Mouse (Mus musculus) embryonic fibroblast, embryonic 13.5 days (primary cell): ENCODE measurements around the gene Acad12. TPM values are rescaled to one million over a fixed set of nuclear protein-coding genes. Genes with fewer than 3 reads are reported as not detected.
A peak's percentile ranks its signal among the peaks of the same experiment; 100 is the strongest.

Experiments
- H3K27ac ChIP-seq: 2 replicates; pipeline ENCODE4 v1.5.1; 2012; ENCODE audit warnings: low read length, control low read depth, inconsistent platforms; ENCODE audit not compliant: insufficient read depth
- H3K4me1 ChIP-seq: 2 replicates; pipeline ENCODE4 v1.6.1; 2011; ENCODE audit warnings: low read length; ENCODE audit not compliant: control insufficient read depth, insufficient read depth
- H3K4me3 ChIP-seq: 2 replicates; pipeline ENCODE4 v1.5.1; 2011; ENCODE audit warnings: mild to moderate bottlenecking, control low read depth, low read length; ENCODE audit not compliant: insufficient read depth
- CTCF ChIP-seq: IDR thresholded peaks from 2 replicates; pipeline ENCODE4 v1.5.1; 2011; ENCODE audit warnings: mild to moderate bottlenecking, control low read depth, low read length, moderate library complexity, borderline replicate concordance; ENCODE audit not compliant: insufficient read depth
- POLR2A ChIP-seq: IDR thresholded peaks from 2 replicates; pipeline ENCODE4 v1.6.1; 2011; ENCODE audit warnings: low read depth, mild to moderate bottlenecking, control low read depth, low read length, moderate library complexity
- polyA plus RNA-seq: library from polyadenylated mRNA; stranded (reverse); fragments of >200 nt; gene quantifications from 2 replicates; pipeline ENCODE4 v1.2.4, GENCODE M21; 2011; ENCODE audit warnings: low read depth; ENCODE audit not compliant: missing spikeins, insufficient read length

Acad12 gene
- polyA plus RNA-seq, 1 experiment, result 3.8 TPM

DNA sequence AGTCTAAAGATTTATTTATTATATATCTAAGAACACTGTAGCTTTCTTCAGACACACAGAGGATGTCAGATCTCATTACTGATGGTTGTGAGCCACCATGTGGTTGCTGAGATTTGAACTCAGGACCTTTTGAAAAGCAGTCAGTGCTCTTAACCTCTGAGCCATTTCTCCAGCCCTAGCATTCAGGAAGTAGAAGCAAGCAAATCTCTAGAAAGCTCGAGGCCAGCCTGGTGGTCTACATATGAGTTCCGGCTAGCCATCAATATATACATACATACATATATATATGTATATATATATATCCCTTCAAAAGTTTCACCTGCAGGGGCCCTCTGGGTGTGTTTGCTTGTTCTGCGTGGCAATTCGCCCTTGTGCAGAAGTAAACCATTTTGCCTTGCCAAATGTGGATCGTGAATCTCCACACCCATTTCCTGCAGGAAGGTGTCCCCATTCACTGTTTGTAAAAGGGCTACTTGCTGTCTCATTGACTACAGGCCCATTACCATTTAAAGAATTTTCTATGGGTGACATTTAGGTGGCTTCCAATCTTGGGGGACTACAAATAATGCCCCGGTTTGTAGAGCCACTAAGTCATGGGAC lies 23.9 kb downstream of the Acad12 start:
- no peak for TF ChIP-seq POLR2A

DNA sequence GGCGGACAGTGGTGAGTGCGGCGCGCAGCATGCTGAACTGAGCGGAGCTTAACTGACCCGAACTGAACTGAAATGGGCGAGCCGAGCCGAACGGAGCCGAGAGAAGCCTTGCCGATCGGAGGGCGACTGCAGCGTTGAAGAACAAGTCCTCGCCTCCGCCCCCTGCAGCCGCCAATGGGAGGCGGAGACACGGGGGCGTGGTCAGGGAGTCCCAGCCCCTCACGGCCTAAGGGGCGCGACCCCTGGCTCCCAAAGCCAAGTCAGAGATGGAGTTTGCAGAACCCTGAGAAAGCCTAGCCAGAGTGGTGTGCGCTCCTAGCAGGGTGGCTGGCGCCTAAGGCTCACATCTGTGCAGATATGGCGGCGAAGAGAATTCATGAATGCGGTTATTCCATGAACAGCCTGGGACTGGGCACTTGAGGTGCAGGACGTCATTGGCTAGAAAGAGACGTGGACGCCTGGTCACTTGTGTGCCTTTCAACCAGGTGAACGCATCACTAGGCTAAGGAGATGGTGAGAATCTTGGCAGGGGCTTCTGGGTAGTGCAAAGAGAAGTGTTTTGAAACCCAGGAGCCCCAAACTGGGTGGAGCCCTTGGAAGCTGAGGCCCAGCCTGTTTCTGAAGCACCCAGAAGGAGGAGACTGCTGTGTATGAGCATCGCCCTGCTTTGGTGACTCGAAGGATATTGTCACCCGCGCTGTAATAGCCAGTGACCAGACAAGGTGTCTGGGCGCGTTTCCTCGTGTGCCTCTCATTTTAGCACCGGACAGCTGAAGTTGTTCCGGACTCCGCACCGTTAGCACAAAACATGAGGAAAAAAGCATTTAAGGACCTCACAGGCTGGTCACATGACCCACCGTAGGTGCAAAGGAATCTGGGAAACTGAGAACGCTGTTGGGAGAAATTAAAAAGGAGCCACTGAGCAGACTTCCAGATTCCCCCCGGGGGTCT lies 25.0 kb downstream of the Acad12 start, which contains the start of gene Aldh2:
Gene Aldh2, minus strand, starts transcription at position 374 of the 951 bp plus-strand sequence.
- Histone ChIP-seq H3K4me1 (no peaks in the 10 kb centered on the region), H3K27ac (peak within 1 kb of the TSS; percentile 39), H3K4me3 (peak within 1 kb of the TSS; percentile 69)
- TF ChIP-seq POLR2A (peak; percentile 95), CTCF (no peak)

More for the DNA sequence above, 23.9 kb downstream of the Acad12 start:
- Histone ChIP-seq H3K27ac (no peak overlapping the region), H3K4me3 (no peak overlapping the region), H3K4me1 (no peaks in the 10 kb centered on the region)

DNA sequence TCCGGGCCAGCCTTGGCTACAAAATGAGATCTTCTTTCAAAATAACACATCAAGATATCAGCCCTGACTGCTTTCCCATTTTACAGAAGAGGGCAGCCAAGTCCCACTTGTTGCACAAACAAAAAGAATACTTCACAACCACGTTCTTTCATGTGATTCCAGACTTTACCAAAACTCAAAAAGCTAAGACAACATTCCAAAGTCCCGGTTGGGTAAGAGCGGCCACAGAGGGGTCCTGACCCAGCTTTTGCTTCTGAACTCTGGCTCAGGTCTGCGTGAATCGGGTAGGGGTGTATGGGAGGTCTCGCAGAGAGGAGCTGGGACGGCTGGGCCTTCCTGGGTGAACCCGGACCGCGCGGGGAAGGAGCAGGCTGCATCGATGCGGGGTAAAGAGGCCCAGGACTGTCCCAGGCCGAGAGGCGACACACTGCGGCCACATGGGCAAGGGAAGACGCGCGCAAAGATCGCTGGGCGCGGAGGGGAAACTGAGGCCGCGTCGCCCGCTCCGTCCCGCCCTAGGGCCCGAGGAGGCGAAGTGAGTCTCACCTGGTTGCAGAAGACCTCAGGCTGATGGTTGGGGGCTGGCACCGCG lies 25.8 kb downstream of the Acad12 start:
- no peaks in the 10 kb centered on the region for H3K4me1 ChIP-seq
- peak overlapping the region; percentile 18; the same call in 1 of the 2 replicates for H3K27ac ChIP-seq
- H3K4me3 ChIP-seq, result peak overlapping the region; percentile 69
- TF ChIP-seq POLR2A, result no peak
- no peak for TF ChIP-seq CTCF

DNA sequence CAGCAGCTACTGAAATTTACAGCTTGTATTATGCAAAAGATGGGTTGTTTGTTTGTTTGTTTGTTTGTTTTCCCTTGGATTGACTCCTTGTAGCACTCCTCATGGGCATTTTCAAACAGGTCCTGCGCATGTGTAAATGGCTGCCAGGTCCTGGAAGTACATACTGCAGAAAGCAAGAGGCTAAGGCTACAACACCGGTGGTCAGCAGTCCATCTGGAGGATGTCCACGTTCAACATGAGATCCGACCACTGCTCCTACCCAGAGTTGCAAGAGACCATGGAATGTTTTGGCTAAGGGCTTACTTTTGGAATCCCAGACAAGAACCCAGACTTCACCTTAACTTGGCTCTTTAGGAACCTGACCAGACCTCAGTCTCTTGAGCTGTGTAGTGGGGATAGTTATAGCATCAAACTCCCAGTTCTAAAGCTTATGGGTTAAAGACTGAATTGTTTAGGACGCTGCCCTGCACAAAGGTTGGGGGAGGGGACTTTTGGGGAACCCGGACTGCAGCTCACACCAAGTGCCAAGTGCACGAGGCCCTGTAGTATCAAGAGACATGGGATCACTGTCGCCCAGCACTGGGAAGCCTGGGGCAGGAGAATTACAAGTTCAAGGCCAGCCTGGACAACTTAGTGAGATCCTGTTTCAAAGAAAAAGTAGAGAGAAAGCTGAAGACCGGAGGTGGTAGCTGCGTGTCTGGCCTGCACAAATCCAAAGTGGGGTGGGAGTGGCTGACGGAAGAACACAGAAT lies 26.5 kb downstream of the Acad12 start:
- TF ChIP-seq CTCF (no peak), POLR2A (no peak)
- no peaks in the 10 kb centered on the region for H3K4me1 ChIP-seq
- peak overlapping the region; percentile 69 for H3K4me3 ChIP-seq
- no peak overlapping the region for H3K27ac ChIP-seq

DNA sequence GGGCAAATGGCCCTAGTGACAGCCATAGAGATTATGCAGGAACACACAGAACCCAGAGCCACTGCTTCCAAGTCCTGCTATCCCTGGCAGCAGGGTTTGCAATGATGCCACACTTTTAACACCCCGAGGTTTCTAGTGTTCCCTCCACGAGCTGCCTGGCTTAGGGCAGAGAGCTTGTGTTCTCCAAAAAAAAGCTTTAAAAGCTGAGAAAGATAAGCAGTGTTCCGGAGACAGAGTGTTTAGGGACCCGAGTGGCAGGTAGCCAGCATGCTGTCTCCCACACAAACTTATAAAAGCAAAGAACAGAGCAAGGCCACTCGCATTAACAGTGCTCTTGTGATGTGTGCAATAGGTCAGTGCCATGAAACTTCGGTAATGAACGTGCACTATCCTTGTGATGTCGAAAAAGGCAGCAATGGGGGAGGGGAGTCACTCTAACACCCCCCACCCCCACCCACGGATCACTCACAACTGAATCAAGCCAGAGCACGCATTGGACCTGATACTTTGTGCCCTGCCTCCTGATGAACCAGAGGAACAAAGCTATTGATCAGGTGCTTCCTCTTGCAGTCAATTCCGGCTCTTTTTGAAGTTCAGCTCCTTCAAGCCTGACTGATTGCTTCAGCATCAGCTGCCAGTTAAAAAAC lies 27.2 kb downstream of the Acad12 start:
- Histone ChIP-seq H3K4me3 (no peak overlapping the region), H3K27ac (no peak overlapping the region), H3K4me1 (no peaks in the 10 kb centered on the region)
- TF ChIP-seq CTCF (no peak), POLR2A (no peak)

DNA sequence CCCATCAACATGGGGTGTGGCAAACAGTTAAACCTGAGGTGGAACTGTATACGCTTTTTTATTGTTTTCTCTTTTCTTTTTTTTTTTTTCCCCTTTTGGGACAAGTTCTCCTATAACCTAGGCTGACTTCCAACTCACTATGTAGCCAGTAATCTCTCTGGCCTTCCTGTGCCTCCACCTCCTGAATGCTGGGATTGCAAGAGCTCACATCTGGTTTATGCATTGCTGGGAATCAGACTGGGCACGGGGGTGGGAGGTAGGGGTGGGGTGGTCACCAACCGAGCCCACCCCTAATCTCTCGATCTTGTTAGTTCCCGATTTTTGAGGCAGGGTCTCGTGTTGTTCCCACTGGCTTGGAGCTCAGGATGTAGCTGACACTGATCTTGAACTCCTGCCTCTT lies 28.8 kb downstream of the Acad12 start:
- no peak overlapping the region for H3K27ac ChIP-seq
- H3K4me1 ChIP-seq, result no peaks in the 10 kb centered on the region

DNA sequence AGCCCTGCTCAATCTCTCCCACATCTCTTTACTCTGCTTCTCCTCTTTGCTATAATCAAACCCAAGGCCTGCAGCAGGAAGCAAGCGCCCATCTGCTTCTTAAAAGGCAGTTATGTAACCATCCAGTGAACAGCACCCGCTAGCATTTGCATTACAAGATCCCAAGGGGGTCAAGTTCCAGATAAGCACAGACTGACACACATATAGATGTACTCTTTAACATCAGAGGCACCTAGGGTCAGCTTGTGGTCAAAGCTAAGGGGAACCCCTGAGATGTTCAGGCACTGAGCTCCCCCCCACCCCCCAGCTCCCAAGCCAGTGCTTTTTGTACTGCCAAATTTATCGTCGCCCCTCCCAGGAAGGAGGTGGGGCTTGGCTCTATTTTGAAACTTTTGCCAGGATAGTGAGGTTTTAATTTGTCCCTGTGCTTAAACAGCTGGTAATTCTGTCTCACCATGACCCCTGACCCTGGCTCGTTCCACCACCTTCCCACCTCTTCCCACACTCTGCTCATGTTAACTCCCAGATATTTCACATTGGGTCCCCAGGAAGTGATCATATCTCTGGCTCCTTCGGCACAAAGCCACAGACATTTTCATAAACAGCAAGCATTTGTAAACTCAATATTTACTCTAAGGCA lies 32.2 kb downstream of the Acad12 start:
- H3K4me3 ChIP-seq, result no peak overlapping the region
- H3K27ac ChIP-seq, result no peak overlapping the region
- TF ChIP-seq POLR2A (no peak), CTCF (no peak)
- H3K4me1 ChIP-seq, result peaks cover 6% of the 10 kb centered on the region

More for the DNA sequence above, 28.8 kb downstream of the Acad12 start:
- TF ChIP-seq CTCF, result no peak
- no peak for TF ChIP-seq POLR2A
- no peak overlapping the region for H3K4me3 ChIP-seq

DNA sequence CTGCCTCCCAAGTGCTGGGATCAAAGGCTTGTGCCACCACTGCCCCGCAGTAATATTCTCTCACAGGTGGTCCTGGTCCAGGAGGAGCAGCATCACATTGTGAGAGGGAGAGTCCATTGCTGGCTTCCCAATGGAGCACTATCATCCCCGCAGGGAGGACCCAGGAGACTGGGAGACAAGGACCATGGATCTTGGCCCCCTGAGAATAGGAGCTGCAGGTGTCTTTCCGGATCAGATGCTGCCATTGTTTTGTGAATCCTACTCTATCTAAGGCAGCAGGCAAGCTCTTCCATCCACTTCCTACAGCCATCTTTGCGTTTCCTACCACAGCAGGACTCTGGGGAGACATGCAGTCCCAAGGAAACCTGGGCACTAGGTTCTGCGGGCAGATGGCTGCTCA lies 33.0 kb downstream of the Acad12 start:
- H3K4me1 ChIP-seq, result peaks cover 6% of the 10 kb centered on the region
- no peak overlapping the region for H3K27ac ChIP-seq
- no peak overlapping the region for H3K4me3 ChIP-seq
- TF ChIP-seq CTCF (no peak), POLR2A (no peak)

DNA sequence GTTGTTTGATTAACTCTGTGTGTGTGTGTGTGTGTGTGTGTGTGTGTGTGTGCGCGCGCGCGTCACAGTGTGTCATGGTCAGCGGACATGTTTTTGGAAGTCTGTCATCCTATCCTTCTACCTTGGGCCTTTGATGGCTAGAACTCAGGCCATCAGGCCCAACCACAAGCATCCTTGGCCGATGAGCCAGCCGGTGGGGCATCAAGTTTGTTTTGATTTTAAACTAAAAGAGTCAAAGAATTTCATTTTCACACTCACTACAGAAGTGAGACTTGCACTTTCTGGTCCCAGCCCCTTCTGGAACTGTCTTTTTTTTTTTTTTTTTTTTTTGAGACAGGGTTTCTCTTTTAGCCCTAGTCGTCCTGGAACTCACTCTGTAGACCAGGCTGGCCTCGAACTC lies 33.7 kb downstream of the Acad12 start:
- TF ChIP-seq POLR2A (no peak), CTCF (no peak)
- Histone ChIP-seq H3K27ac (no peak overlapping the region), H3K4me3 (no peak overlapping the region), H3K4me1 (peaks cover 6% of the 10 kb centered on the region)
